Comparison of ENCODE assay signal across 8 mouse cellular contexts in genomic region chr9:96752603-96753114, GRCm38 (mm10). TPM values are rescaled to one million over a fixed set of nuclear protein-coding genes. Genes with fewer than 3 reads are reported as not detected.
DNase-seq lines count a peak whose midpoint lies in the region; ATAC-seq and TF ChIP-seq lines count a peak whose summit lies in the region.

TSS of gene Zbtb38 (minus strand) at chr9:96752831.

- intact Hi-C loops in heart, postnatal 10 days (cut with DNase I), result no loop called here

- no peaks in the 10 kb centered on the region for H3K9me3 ChIP-seq in ES-Bruce4 (replicated peaks; ENCODE audit: control insufficient read depth, insufficient read depth, low read length, poor library complexity, severe bottlenecking)
- H3K9me3 ChIP-seq in forebrain, embryonic 14.5 days (replicated peaks; ENCODE audit: control insufficient read depth, low read length), result no peaks in the 10 kb centered on the region
- H3K9me3 ChIP-seq in liver, embryonic 16.5 days (replicated peaks; ENCODE audit: control insufficient read depth, low read length), result no peaks in the 10 kb centered on the region
- H3K9me3 ChIP-seq in neural tube, embryonic 13.5 days, result no peaks in the 10 kb centered on the region

- WGBS in forebrain, embryonic 14.5 days, result 57% methylated on average over 15 of the region's 15 CpGs
- 56% methylated on average over 15 of the region's 15 CpGs for WGBS in liver, embryonic 16.5 days (ENCODE audit: insufficient replicate concordance)
- WGBS in neural tube, embryonic 13.5 days, result 43% methylated on average over 15 of the region's 15 CpGs

- TF ChIP-seq CTCF in ES-Bruce4 (IDR thresholded peaks at IDR 0.05; ENCODE audit: low read depth, low read length), result no peak

- peaks cover 2% of the 10 kb centered on the region for H3K4me1 ChIP-seq in ES-Bruce4 (ENCODE audit: control insufficient read depth, insufficient read depth, low read length)
- no peaks in the 10 kb centered on the region for H3K4me1 ChIP-seq in forebrain, embryonic 14.5 days (ENCODE audit: control insufficient read depth, insufficient read depth, low read length)
- no peaks in the 10 kb centered on the region for H3K4me1 ChIP-seq in liver, embryonic 16.5 days (ENCODE audit: control insufficient read depth, low read depth, low read length)
- no peaks in the 10 kb centered on the region; the same call in 1 of the 2 replicates for H3K4me1 ChIP-seq in neural tube, embryonic 13.5 days (replicated peaks)

- H3K4me2 ChIP-seq in forebrain, embryonic 14.5 days (ENCODE audit: low read length), result no peak within 1 kb of the TSS
- H3K4me2 ChIP-seq in liver, embryonic 16.5 days (ENCODE audit: low read depth, low read length), result no peak within 1 kb of the TSS
- H3K4me2 ChIP-seq in neural tube, embryonic 13.5 days, result no peak within 1 kb of the TSS

- peak within 1 kb of the TSS; percentile 37; the same call in 1 of the 2 replicates for H3K9ac ChIP-seq in ES-Bruce4 (ENCODE audit: low read depth, poor library complexity, severe bottlenecking)
- H3K9ac ChIP-seq in forebrain, embryonic 14.5 days (ENCODE audit: low read length), result no peak within 1 kb of the TSS
- no peak within 1 kb of the TSS for H3K9ac ChIP-seq in liver, embryonic 16.5 days (ENCODE audit: low read depth, low read length)
- no peak within 1 kb of the TSS for H3K9ac ChIP-seq in neural tube, embryonic 13.5 days

- H3K27me3 ChIP-seq in ES-Bruce4 (ENCODE audit: control insufficient read depth, insufficient read depth, low read length, poor library complexity, severe bottlenecking), result no peaks in the 10 kb centered on the region
- no peaks in the 10 kb centered on the region for H3K27me3 ChIP-seq in forebrain, embryonic 14.5 days (replicated peaks; ENCODE audit: control insufficient read depth, insufficient read depth, low read length)
- no peaks in the 10 kb centered on the region for H3K27me3 ChIP-seq in liver, embryonic 16.5 days (ENCODE audit: control insufficient read depth, insufficient read depth, low read depth, low read length)
- no peaks in the 10 kb centered on the region for H3K27me3 ChIP-seq in neural tube, embryonic 13.5 days

- H3K36me3 ChIP-seq in ES-Bruce4 (ENCODE audit: control insufficient read depth, insufficient read depth, low read length, poor library complexity, severe bottlenecking), result no peaks in the 10 kb centered on the region
- H3K36me3 ChIP-seq in forebrain, embryonic 14.5 days (ENCODE audit: control insufficient read depth, insufficient read depth, low read length), result no peaks in the 10 kb centered on the region
- H3K36me3 ChIP-seq in liver, embryonic 16.5 days (ENCODE audit: control insufficient read depth, insufficient read depth), result no peaks in the 10 kb centered on the region
- no peaks in the 10 kb centered on the region for H3K36me3 ChIP-seq in neural tube, embryonic 13.5 days

- TF ChIP-seq EP300 in ES-Bruce4 (IDR thresholded peaks at IDR 0.05; ENCODE audit: insufficient read depth, low read depth, low read length), result peak; percentile 61; the same call in 1 of the 2 replicates

- ATAC-seq in forebrain, embryonic 14.5 days, result no peak
- ATAC-seq in liver, embryonic 16.5 days (ENCODE audit: low read depth), result peak; percentile 24; the same call in 1 of the 2 replicates
- 0 out of 2 replicates have a peak, but pooled peaks have one; percentile 32 for ATAC-seq in neural tube, embryonic 13.5 days (ENCODE audit: low read depth)

- H3K27ac ChIP-seq in ES-Bruce4 (ENCODE audit: insufficient read depth, low read length), result no peak within 1 kb of the TSS
- no peak within 1 kb of the TSS for H3K27ac ChIP-seq in forebrain, embryonic 14.5 days (ENCODE audit: low read depth, low read length)
- no peak within 1 kb of the TSS for H3K27ac ChIP-seq in liver, embryonic 16.5 days (ENCODE audit: low read length)
- H3K27ac ChIP-seq in neural tube, embryonic 13.5 days (replicated peaks), result no peak within 1 kb of the TSS; the same call in 1 of the 2 replicates

- TF ChIP-seq POLR2A in ES-Bruce4 (IDR thresholded peaks at IDR 0.05; ENCODE audit: insufficient read depth, low read length), result no peak

- peak within 1 kb of the TSS; percentile 13; the same call in 1 of the 2 replicates for H3K4me3 ChIP-seq in ES-Bruce4 (ENCODE audit: low read depth, low read length)
- H3K4me3 ChIP-seq in forebrain, embryonic 14.5 days (ENCODE audit: low read depth, low read length), result no peak within 1 kb of the TSS
- no peak within 1 kb of the TSS for H3K4me3 ChIP-seq in liver, embryonic 16.5 days (ENCODE audit: low read depth, low read length)
- no peak within 1 kb of the TSS for H3K4me3 ChIP-seq in neural tube, embryonic 13.5 days

- DNase-seq in brain, adult 2 months (ENCODE audit: low read depth, low spot score), result peak; percentile 91
- peak; percentile 19 for DNase-seq in forebrain, embryonic 14.5 days (ENCODE audit: low spot score)
- DNase-seq in heart, postnatal 10 days, result peak; percentile 91 to 92
- DNase-seq in kidney, postnatal 36 days, result peak; percentile 84 to 90
- peak; percentile 63 for DNase-seq in urinary bladder, postnatal 25 days (ENCODE audit: low spot score)

RNA-seq across cellular contexts. Expression of gene Zbtb38, which starts in this region (rescaled TPM):
- polyA plus RNA-seq in ES-Bruce4 (2011; ENCODE audit: insufficient read depth, insufficient read length, low read depth, missing spikeins), result 23.8 and 28.1 TPM in 2 replicates
- 36.7 and 50.1 TPM in 2 replicates for polyA plus RNA-seq in forebrain, embryonic 14.5 days (2014; fragmentation: Nextera tagmentation; extraction: Ambion mirVana)
- total RNA-seq in heart, postnatal 10 days (2021), result 10 to 100 TPM; 30.2 to 37.0 TPM
- polyA plus RNA-seq in liver, embryonic 16.5 days (2015; fragmentation: Nextera tagmentation; extraction: Ambion mirVana), result 5.3 and 5.5 TPM in 2 replicates
- 38.5 and 41.3 TPM in 2 replicates for polyA plus RNA-seq in neural tube, embryonic 13.5 days (2015; fragmentation: Nextera tagmentation; extraction: Ambion mirVana)

Comparison
In these comparisons a context has a peak if more than half of its experiments do, and no peak if none do; other contexts are left out.
1. DNase-seq: peak in every context shown above with its lines; median percentile 92 in heart, postnatal 10 days; 91 in brain, adult 2 months; 87 in kidney, postnatal 36 days; 63 in urinary bladder, postnatal 25 days; 19 in forebrain, embryonic 14.5 days.